Mouse (Mus musculus): Measurements from ENCODE around the gene Uts2r. TPM values are rescaled to one million over a fixed set of nuclear protein-coding genes. Genes with fewer than 3 reads are reported as not detected.

Gene Uts2r
- polyA plus RNA-seq, 1 experiment from 2014 or later: 0.22 TPM

- no peak overlapping the region for H3K4me3 ChIP-seq (replicated peaks)
Observed at GRCm38 (mm10) chr11:121174234-121174633, 14.2 kb downstream of the Uts2r start.

GRCm38 (mm10) chr11:121176285-121177270 is 16.5 kb downstream of the Uts2r start:
- ATAC-seq: peak; percentile 43; the same call in 1 of the 2 replicates
- WGBS: 58% methylated on average over 12 of the region's 12 CpGs
- no peak overlapping the region for H3K4me2 ChIP-seq (replicated peaks)
- H3K4me1 ChIP-seq (replicated peaks): peaks cover 13% of the 10 kb centered on the region
- no peak overlapping the region for H3K4me3 ChIP-seq (replicated peaks)
- H3K36me3 ChIP-seq: peaks cover 13% of the 10 kb centered on the region; the same call in 1 of the 2 replicates
- peak overlapping the region; percentile 32; the same call in 1 of the 2 replicates for H3K9ac ChIP-seq (replicated peaks)
- no peaks in the 10 kb centered on the region for H3K9me3 ChIP-seq
- no peak overlapping the region for H3K27ac ChIP-seq
- no peaks in the 10 kb centered on the region for H3K27me3 ChIP-seq

More at GRCm38 (mm10) chr11:121174234-121174633, 14.2 kb downstream of the Uts2r start:
- Histone ChIP-seq H3K36me3 (no peaks in the 10 kb centered on the region), H3K27ac (no peak overlapping the region), H3K27me3 (no peaks in the 10 kb centered on the region), H3K4me1 (replicated peaks) (peaks cover 13% of the 10 kb centered on the region), H3K4me2 (replicated peaks) (no peak overlapping the region), H3K9me3 (no peaks in the 10 kb centered on the region), H3K9ac (replicated peaks) (no peak overlapping the region)
- ATAC-seq: 0 out of 2 replicates have a peak, but pooled peaks have one; percentile 18
- 41% methylated on average over 3 of the region's 3 CpGs for WGBS

GRCm38 (mm10) chr11:121189681-121190080 is 29.6 kb downstream of the Uts2r start:
- no peaks in the 10 kb centered on the region for H3K27me3 ChIP-seq
- no peaks in the 10 kb centered on the region for H3K4me1 ChIP-seq (replicated peaks)
- no peak overlapping the region for H3K27ac ChIP-seq
- H3K4me2 ChIP-seq (replicated peaks): no peak overlapping the region
- no peak overlapping the region for H3K4me3 ChIP-seq (replicated peaks)
- 92% methylated on average over 3 of the region's 3 CpGs for WGBS
- H3K36me3 ChIP-seq: peaks cover 15% of the 10 kb centered on the region; the same call in 1 of the 2 replicates
- H3K9ac ChIP-seq (replicated peaks): no peak overlapping the region
- ATAC-seq: no peak
- no peaks in the 10 kb centered on the region for H3K9me3 ChIP-seq

DNA sequence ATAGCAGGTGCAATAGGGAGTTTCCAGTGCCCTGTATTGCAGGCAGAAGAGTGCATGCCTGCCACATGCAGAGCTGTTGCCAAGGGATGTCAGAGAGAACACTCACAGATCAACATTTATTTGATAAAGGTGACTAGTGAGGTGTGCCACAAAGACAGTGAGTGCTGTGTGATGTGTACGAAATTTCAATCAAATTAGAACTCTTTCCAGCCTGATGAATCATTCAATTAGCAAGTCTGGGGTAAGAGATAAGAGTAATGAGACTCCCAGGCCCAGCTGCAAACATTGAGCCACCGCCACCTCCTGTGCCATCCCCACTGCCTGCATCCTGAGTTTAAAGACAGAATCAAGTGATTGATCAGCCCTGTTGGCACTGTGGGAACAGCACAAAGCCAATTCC is 32.7 kb downstream of the Uts2r start:
- Histone ChIP-seq H3K4me3 (replicated peaks) (no peak overlapping the region), H3K36me3 (peaks cover 30% of the 10 kb centered on the region), H3K27me3 (no peaks in the 10 kb centered on the region), H3K27ac (no peak overlapping the region), H3K9ac (replicated peaks) (no peak overlapping the region), H3K4me1 (replicated peaks) (no peaks in the 10 kb centered on the region), H3K4me2 (replicated peaks) (no peak overlapping the region), H3K9me3 (no peaks in the 10 kb centered on the region)
- 83% methylated on average over 2 of the region's 2 CpGs for WGBS
- ATAC-seq: no peak

DNA sequence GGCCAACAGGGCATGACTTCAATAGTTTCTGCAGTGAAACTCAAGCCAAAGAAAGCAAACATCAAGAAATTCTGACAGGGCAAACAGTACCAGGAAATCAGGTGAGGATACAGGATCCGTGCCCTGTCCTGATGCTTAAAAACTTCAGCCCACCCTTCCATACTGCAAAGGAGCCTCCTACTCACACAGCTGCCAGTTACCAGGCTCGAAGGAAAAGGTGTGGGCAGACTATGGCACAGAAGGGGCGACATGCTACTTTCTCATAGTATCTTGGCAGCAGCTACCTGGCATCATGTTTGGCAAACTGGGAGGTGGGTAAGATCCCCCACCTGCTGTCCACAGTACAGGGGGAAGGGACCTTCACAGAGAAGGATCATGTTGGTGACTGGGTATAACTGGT is 33.3 kb downstream of the Uts2r start:
- 78% methylated on average over 3 of the region's 3 CpGs for WGBS
- Histone ChIP-seq H3K36me3 (peaks cover 30% of the 10 kb centered on the region), H3K9me3 (no peaks in the 10 kb centered on the region), H3K4me3 (replicated peaks) (no peak overlapping the region), H3K27ac (no peak overlapping the region), H3K4me2 (replicated peaks) (no peak overlapping the region), H3K9ac (replicated peaks) (no peak overlapping the region), H3K4me1 (replicated peaks) (no peaks in the 10 kb centered on the region), H3K27me3 (no peaks in the 10 kb centered on the region)
- no peak for ATAC-seq

DNA sequence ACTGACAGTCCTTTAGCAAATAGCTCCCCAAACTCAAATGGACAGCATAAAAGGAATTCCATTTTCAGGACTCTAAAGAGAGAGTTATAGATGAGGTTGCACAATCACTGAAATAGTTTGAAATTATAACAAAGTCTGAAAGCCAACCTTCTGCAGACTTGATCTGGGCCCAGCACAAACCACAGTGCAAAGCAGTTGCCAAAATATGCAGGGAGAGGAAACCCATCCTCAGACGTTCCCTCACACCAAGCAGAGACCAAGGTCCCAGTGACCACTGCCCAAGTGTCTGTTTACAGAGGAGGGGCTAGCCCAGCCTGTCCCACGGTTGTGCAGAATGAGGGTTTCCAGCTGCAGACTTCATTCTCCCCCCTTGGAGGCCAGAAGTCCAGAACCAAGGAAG is 38.6 kb downstream of the Uts2r start:
- 63% methylated on average over 2 of the region's 2 CpGs for WGBS
- Histone ChIP-seq H3K27me3 (no peaks in the 10 kb centered on the region), H3K9ac (replicated peaks) (no peak overlapping the region), H3K4me1 (replicated peaks) (peaks cover 5% of the 10 kb centered on the region; the same call in 1 of the 2 replicates), H3K27ac (no peak overlapping the region), H3K9me3 (no peaks in the 10 kb centered on the region), H3K4me2 (replicated peaks) (no peak overlapping the region), H3K4me3 (replicated peaks) (no peak overlapping the region), H3K36me3 (peaks cover 19% of the 10 kb centered on the region)
- ATAC-seq: no peak

GRCm38 (mm10) chr11:121199851-121200250 is 39.8 kb downstream of the Uts2r start:
- H3K4me1 ChIP-seq (replicated peaks): peaks cover 10% of the 10 kb centered on the region; the same call in 1 of the 2 replicates
- no peak overlapping the region for H3K9ac ChIP-seq (replicated peaks)
- no peaks in the 10 kb centered on the region for H3K9me3 ChIP-seq
- H3K27me3 ChIP-seq: no peaks in the 10 kb centered on the region
- WGBS: 81% methylated on average over 4 of the region's 4 CpGs
- no peak overlapping the region for H3K4me2 ChIP-seq (replicated peaks)
- H3K36me3 ChIP-seq: peaks cover 13% of the 10 kb centered on the region
- no peak overlapping the region for H3K27ac ChIP-seq
- no peak overlapping the region for H3K4me3 ChIP-seq (replicated peaks)
- no peak for ATAC-seq

- Histone ChIP-seq H3K27me3 (no peaks in the 10 kb centered on the region), H3K4me2 (replicated peaks) (no peak overlapping the region), H3K27ac (no peak overlapping the region), H3K4me3 (replicated peaks) (no peak overlapping the region), H3K4me1 (replicated peaks) (peaks cover 16% of the 10 kb centered on the region), H3K9ac (replicated peaks) (no peak overlapping the region; the same call in 1 of the 2 replicates), H3K36me3 (peaks cover 7% of the 10 kb centered on the region), H3K9me3 (no peaks in the 10 kb centered on the region)
- WGBS: 91% methylated on average over 6 of the region's 6 CpGs
- ATAC-seq: no peak
Observed at GRCm38 (mm10) chr11:121200781-121201180, 40.7 kb downstream of the Uts2r start.

DNA sequence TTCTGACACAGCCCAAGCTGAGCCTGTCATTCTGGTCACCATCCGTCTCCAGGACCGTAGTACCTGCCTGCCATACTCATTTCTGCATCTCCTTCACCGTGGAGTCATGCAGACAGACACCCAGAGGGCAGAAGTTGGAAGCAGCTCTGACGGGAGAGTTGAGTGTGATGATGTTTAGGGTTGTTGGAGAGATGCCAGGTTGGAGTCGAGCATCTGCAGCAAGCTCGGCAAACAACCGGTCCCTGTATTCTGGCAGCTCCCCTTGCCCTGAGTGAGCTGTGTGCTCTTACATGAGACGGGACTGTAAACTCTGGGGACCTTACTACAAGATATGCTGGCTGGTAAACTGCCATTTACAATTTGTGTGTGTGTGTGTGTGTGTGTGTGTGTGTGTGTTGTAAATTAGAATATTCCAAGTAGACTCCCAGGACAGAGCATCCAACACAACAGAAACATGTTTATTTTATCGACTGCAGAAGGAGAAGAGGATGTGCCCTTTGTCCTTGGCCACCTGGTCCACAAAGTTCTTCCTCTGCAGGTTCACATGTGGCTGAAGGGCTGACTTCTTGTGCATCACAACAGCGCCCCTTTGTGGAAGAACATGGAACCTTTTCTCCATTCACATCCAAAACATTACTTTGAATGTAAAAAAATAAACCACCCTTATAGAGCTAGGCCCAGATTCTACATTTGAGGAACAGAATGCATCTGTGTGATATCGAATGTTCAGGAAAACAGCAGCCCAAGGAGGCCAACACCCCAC is 41.5 kb downstream of the Uts2r start:
- Histone ChIP-seq H3K9ac (replicated peaks) (no peak overlapping the region), H3K4me1 (replicated peaks) (peaks cover 16% of the 10 kb centered on the region), H3K4me2 (replicated peaks) (no peak overlapping the region), H3K36me3 (no peaks in the 10 kb centered on the region), H3K27ac (no peak overlapping the region), H3K4me3 (replicated peaks) (no peak overlapping the region), H3K9me3 (no peaks in the 10 kb centered on the region), H3K27me3 (no peaks in the 10 kb centered on the region)
- ATAC-seq: no peak
- WGBS: 66% methylated on average over 11 of the region's 11 CpGs

- peak overlapping the region; percentile 84 for H3K9ac ChIP-seq (replicated peaks)
- peak overlapping the region; percentile 92 for H3K27ac ChIP-seq
- peaks cover 16% of the 10 kb centered on the region for H3K4me1 ChIP-seq (replicated peaks)
- H3K36me3 ChIP-seq: peaks cover 10% of the 10 kb centered on the region
- ATAC-seq: no peak
- H3K4me2 ChIP-seq (replicated peaks): peak overlapping the region; percentile 71
- 4% methylated on average over 5 of the region's 5 CpGs for WGBS
- H3K4me3 ChIP-seq (replicated peaks): peak overlapping the region; percentile 73
- no peaks in the 10 kb centered on the region for H3K9me3 ChIP-seq
- H3K27me3 ChIP-seq: no peaks in the 10 kb centered on the region
Observed at GRCm38 (mm10) chr11:121203859-121204160, 43.7 kb downstream of the Uts2r start.

GRCm38 (mm10) chr11:121204161-121205006 is 44.3 kb downstream of the Uts2r start, which contains the start of the genes Hexdc and Ogfod3:
TSS of gene Hexdc (plus strand) at chr11:121204433.
TSS of gene Ogfod3 (minus strand) at chr11:121204711.
- peak within 1 kb of the TSS; percentile 84 for H3K9ac ChIP-seq (replicated peaks)
- peak; percentile 97 for ATAC-seq
- peaks cover 13% of the 10 kb centered on the region for H3K36me3 ChIP-seq
- peaks cover 16% of the 10 kb centered on the region for H3K4me1 ChIP-seq (replicated peaks)
- no peaks in the 10 kb centered on the region for H3K9me3 ChIP-seq
- H3K27me3 ChIP-seq: no peaks in the 10 kb centered on the region
- peak within 1 kb of the TSS; percentile 71 for H3K4me2 ChIP-seq (replicated peaks)
- H3K27ac ChIP-seq: peak within 1 kb of the TSS; percentile 92
- H3K4me3 ChIP-seq (replicated peaks): peak within 1 kb of the TSS; percentile 73
- under 1% methylated on average over 68 of the region's 70 CpGs for WGBS
